Mouse (Mus musculus): Measurements from ENCODE around the gene Eno4. TPM values are rescaled to one million over a fixed set of nuclear protein-coding genes. Genes with fewer than 3 reads are reported as not detected.
"Not testable (repeated sequence)": the region's sequence is repeated elsewhere in the genome, so short reads cannot be mapped to it uniquely, and the experiment has no call there.

Eno4 gene
- 1.0 and 2.4 TPM in 2 replicates for polyA plus RNA-seq (2015; fragmentation: Nextera tagmentation; extraction: Ambion mirVana)

GRCm38 (mm10) chr19:58942841-58943828, at the start of gene Eno4, which contains the start of gene Hspa12a:
Gene Eno4 (plus strand): TSS chr19:58943425.
Gene Hspa12a (minus strand): TSS chr19:58943654.
- under 1% methylated on average over 65 of the region's 65 CpGs for WGBS
- Histone ChIP-seq H3K9me3 (no peaks in the 10 kb centered on the region), H3K4me1 (replicated peaks) (peaks cover 12% of the 10 kb centered on the region), H3K9ac (peak within 1 kb of the TSS; percentile 83), H3K36me3 (no peaks in the 10 kb centered on the region), H3K4me2 (peak within 1 kb of the TSS; percentile 94), H3K27ac (peak within 1 kb of the TSS; percentile 68), H3K27me3 (peaks cover 54% of the 10 kb centered on the region), H3K4me3 (peak within 1 kb of the TSS; percentile 65)
- peak; percentile 97 for ATAC-seq (ENCODE audit: low FRiP score)

- Histone ChIP-seq H3K27ac (no peak overlapping the region), H3K4me3 (no peak overlapping the region), H3K4me1 (replicated peaks) (no peaks in the 10 kb centered on the region), H3K27me3 (no peaks in the 10 kb centered on the region), H3K9ac (no peak overlapping the region), H3K4me2 (no peak overlapping the region), H3K36me3 (no peaks in the 10 kb centered on the region), H3K9me3 (peaks cover 7% of the 10 kb centered on the region; the same call in 1 of the 2 replicates)
- WGBS, result 60% methylated on average over 3 of the region's 3 CpGs
- no peak for ATAC-seq (ENCODE audit: low FRiP score)
Observed at GRCm38 (mm10) chr19:58896216-58896615, 47.0 kb upstream of the Eno4 start.

GRCm38 (mm10) chr19:58900471-58900870, 42.8 kb upstream of the Eno4 start:
- not testable (repeated sequence) for H3K27ac ChIP-seq; H3K4me1 ChIP-seq (replicated peaks)
- 96% methylated on average over 10 of the region's 10 CpGs for WGBS

GRCm38 (mm10) chr19:58903079-58903898, 39.9 kb upstream of the Eno4 start:
- no peak for ATAC-seq (ENCODE audit: low FRiP score)
- H3K9ac ChIP-seq, result no peak overlapping the region
- H3K4me2 ChIP-seq, result peak overlapping the region; percentile 51; the same call in 1 of the 2 replicates
- no peak overlapping the region for H3K27ac ChIP-seq
- 63% methylated on average over 7 of the region's 7 CpGs for WGBS
- H3K4me3 ChIP-seq, result peak overlapping the region; percentile 28
- H3K27me3 ChIP-seq, result peaks cover 39% of the 10 kb centered on the region
- 0 out of 2 replicates have a peak, but pooled peaks cover 5% of the 10 kb centered on the region for H3K4me1 ChIP-seq (replicated peaks)
- H3K9me3 ChIP-seq, result 0 out of 2 replicates have a peak, but pooled peaks cover 1% of the 10 kb centered on the region
- no peaks in the 10 kb centered on the region for H3K36me3 ChIP-seq

More at GRCm38 (mm10) chr19:58900471-58900870, 42.8 kb upstream of the Eno4 start:
- H3K27me3 ChIP-seq, result peaks cover 21% of the 10 kb centered on the region
- not testable (repeated sequence) for H3K4me3 ChIP-seq; H3K9ac ChIP-seq; ATAC-seq (ENCODE audit: low FRiP score); H3K36me3 ChIP-seq; H3K4me2 ChIP-seq; H3K9me3 ChIP-seq

- 0 out of 2 replicates have a peak, but pooled peaks cover 5% of the 10 kb centered on the region for H3K4me1 ChIP-seq (replicated peaks)
- peak overlapping the region; percentile 51 for H3K4me2 ChIP-seq
- peak overlapping the region; percentile 28 for H3K4me3 ChIP-seq
- 0 out of 2 replicates have a peak overlapping the region, but pooled peaks have one; percentile 11 for H3K9ac ChIP-seq
- no peaks in the 10 kb centered on the region for H3K36me3 ChIP-seq
- WGBS, result 2% methylated on average over 11 of the region's 11 CpGs
- ATAC-seq (ENCODE audit: low FRiP score), result no peak; the same call in 1 of the 2 replicates
- H3K27ac ChIP-seq, result no peak overlapping the region
- H3K27me3 ChIP-seq, result peaks cover 42% of the 10 kb centered on the region
- no peaks in the 10 kb centered on the region for H3K9me3 ChIP-seq
Observed at GRCm38 (mm10) chr19:58903899-58904327, 39.3 kb upstream of the Eno4 start.

GRCm38 (mm10) chr19:58906685-58907084, 36.5 kb upstream of the Eno4 start:
- no peak for ATAC-seq (ENCODE audit: low FRiP score)
- Histone ChIP-seq H3K27me3 (peaks cover 42% of the 10 kb centered on the region), H3K9ac (no peak overlapping the region), H3K36me3 (no peaks in the 10 kb centered on the region), H3K27ac (no peak overlapping the region), H3K4me1 (replicated peaks) (peaks cover 12% of the 10 kb centered on the region), H3K9me3 (no peaks in the 10 kb centered on the region), H3K4me3 (no peak overlapping the region), H3K4me2 (no peak overlapping the region)
- 48% methylated on average over 9 of the region's 9 CpGs for WGBS

GRCm38 (mm10) chr19:58908018-58908417, 35.2 kb upstream of the Eno4 start:
- WGBS, result 85% methylated on average over 10 of the region's 10 CpGs
- peaks cover 50% of the 10 kb centered on the region for H3K27me3 ChIP-seq
- H3K9ac ChIP-seq, result no peak overlapping the region
- H3K9me3 ChIP-seq, result no peaks in the 10 kb centered on the region
- ATAC-seq (ENCODE audit: low FRiP score), result no peak
- H3K4me3 ChIP-seq, result no peak overlapping the region
- H3K27ac ChIP-seq, result no peak overlapping the region
- no peak overlapping the region for H3K4me2 ChIP-seq
- peaks cover 12% of the 10 kb centered on the region for H3K4me1 ChIP-seq (replicated peaks)
- H3K36me3 ChIP-seq, result no peaks in the 10 kb centered on the region

GRCm38 (mm10) chr19:58910941-58911368, 32.3 kb upstream of the Eno4 start:
- no peak overlapping the region for H3K27ac ChIP-seq
- peak; percentile 62; the same call in 1 of the 2 replicates for ATAC-seq (ENCODE audit: low FRiP score)
- 2% methylated on average over 11 of the region's 11 CpGs for WGBS

GRCm38 (mm10) chr19:58911386-58911785, 31.8 kb upstream of the Eno4 start:
- Histone ChIP-seq H3K27me3 (peaks cover 48% of the 10 kb centered on the region), H3K36me3 (no peaks in the 10 kb centered on the region), H3K9me3 (no peaks in the 10 kb centered on the region), H3K4me2 (peak overlapping the region; percentile 52), H3K4me1 (replicated peaks) (peaks cover 7% of the 10 kb centered on the region), H3K27ac (no peak overlapping the region), H3K9ac (peak overlapping the region; percentile 66; the same call in 1 of the 2 replicates), H3K4me3 (peak overlapping the region; percentile 34)
- peak; percentile 72 for ATAC-seq (ENCODE audit: low FRiP score)
- WGBS, result 11% methylated on average over 9 of the region's 9 CpGs

More at GRCm38 (mm10) chr19:58910941-58911368, 32.3 kb upstream of the Eno4 start:
- Histone ChIP-seq H3K27me3 (peaks cover 48% of the 10 kb centered on the region), H3K9me3 (no peaks in the 10 kb centered on the region), H3K9ac (peak overlapping the region; percentile 66), H3K36me3 (no peaks in the 10 kb centered on the region), H3K4me3 (peak overlapping the region; percentile 34), H3K4me2 (peak overlapping the region; percentile 52), H3K4me1 (replicated peaks) (peaks cover 7% of the 10 kb centered on the region)

GRCm38 (mm10) chr19:58913301-58913700, 29.9 kb upstream of the Eno4 start:
- Histone ChIP-seq H3K9ac (no peak overlapping the region), H3K36me3 (no peaks in the 10 kb centered on the region), H3K4me3 (no peak overlapping the region), H3K27me3 (peaks cover 58% of the 10 kb centered on the region), H3K4me1 (replicated peaks) (peaks cover 7% of the 10 kb centered on the region), H3K9me3 (no peaks in the 10 kb centered on the region), H3K27ac (no peak overlapping the region), H3K4me2 (no peak overlapping the region)
- 76% methylated on average over 6 of the region's 6 CpGs for WGBS
- ATAC-seq (ENCODE audit: low FRiP score), result no peak

GRCm38 (mm10) chr19:58918597-58918996, 24.6 kb upstream of the Eno4 start:
- Histone ChIP-seq H3K27me3 (peaks cover 77% of the 10 kb centered on the region), H3K9ac (no peak overlapping the region), H3K36me3 (no peaks in the 10 kb centered on the region), H3K27ac (no peak overlapping the region), H3K4me2 (peak overlapping the region; percentile 31; the same call in 1 of the 2 replicates), H3K9me3 (no peaks in the 10 kb centered on the region), H3K4me3 (0 out of 2 replicates have a peak overlapping the region, but pooled peaks have one; percentile 7), H3K4me1 (replicated peaks) (peaks cover 10% of the 10 kb centered on the region; the same call in 1 of the 2 replicates)
- 19% methylated on average over 11 of the region's 11 CpGs for WGBS
- ATAC-seq (ENCODE audit: low FRiP score), result no peak

All from hindbrain, embryonic 13.5 days (tissue).